Mouse (Mus musculus) R1 (cell line): ENCODE data around the gene Rras2.

ENCODE experiments used
- DNase-seq: peaks from one replicate; pipeline ENCODE4 v3.0.0-alpha.2; 2018; ENCODE audit warnings: low read depth, low spot score

Gene Rras2

GRCm38 (mm10) chr7:114028828-114029227 is 88.8 kb downstream of the Rras2 start:
- DNase-seq = no peak

- no peak for DNase-seq
These were observed 90.2 kb downstream of the Rras2 start for GRCm38 (mm10) chr7:114027406-114027805.

GRCm38 (mm10) chr7:114026923-114027322 is 90.7 kb downstream of the Rras2 start:
- DNase-seq = no peak

- DNase-seq = peak; percentile 69
These were observed 96.9 kb downstream of the Rras2 start for GRCm38 (mm10) chr7:114020704-114021093.

- no peak for DNase-seq
These were observed 97.4 kb downstream of the Rras2 start for GRCm38 (mm10) chr7:114020057-114020703.

GRCm38 (mm10) chr7:114018861-114019260 is 98.7 kb downstream of the Rras2 start:
- no peak for DNase-seq

DNA sequence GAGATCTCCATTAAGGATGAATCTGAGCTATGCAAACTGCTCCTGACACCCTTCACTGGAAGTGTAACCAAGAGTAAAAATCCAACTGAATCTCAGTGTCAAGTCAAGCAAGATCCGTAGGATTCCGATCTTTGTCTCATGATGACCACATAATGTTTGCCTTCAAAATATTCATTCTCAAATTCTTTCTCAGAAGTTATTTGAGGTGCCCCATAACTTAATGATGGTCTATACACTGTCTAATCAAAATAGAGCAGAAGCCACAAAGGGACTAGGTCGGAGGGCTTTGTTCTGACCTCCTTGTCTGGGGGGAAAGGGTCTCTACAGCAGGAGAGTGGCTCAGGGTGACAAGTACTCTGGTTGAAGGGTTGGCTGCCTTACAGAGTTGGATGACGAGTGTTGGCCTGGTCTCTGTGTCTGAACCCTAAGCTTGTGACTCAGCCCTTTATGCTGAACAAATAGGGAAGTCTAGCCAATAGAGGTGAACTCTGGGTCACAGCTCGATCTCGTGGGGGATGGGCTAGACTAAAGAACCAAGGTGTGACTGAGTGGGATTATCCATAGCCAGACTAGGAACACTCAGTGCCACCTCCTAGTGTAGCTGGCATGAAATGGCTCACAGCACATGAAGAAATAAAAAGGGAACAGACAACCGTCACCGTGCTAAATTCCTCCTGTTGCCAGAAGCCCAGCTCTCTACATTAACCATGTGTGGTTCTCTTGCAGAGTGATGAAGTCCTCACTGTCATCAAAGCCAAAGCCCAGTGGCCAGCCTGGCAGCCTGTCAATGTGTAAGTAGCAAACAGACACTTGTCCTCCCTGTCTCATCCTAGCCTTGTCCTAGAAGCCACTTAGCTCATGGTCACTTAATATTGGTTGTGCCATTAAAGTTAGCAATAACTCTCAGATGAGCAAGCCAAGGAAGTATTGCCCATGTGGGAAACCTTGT is 101.3 kb downstream of the Rras2 start:
- DNase-seq = no peak

GRCm38 (mm10) chr7:114011726-114012443 is 105.7 kb downstream of the Rras2 start:
- DNase-seq = no peak

DNA sequence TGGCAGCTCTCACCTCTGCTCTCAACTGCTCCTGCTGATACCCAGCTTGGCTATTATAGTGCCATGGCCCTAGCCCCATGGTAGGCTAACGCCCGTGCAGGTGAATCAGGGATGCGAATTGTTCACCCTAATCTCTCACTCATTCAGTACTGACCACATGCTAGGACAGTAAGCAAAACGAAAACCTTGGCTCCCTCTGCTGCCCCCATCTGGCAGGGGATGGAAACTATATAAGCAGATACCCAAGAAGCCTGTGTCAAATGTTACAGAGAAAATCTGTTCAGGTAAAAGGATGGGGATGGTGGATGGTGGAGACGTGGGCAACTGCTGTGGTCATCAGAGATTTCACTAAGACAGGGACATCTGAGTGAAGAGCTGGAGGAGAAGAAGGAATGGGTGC is 110.0 kb downstream of the Rras2 start:
- peak; percentile 41 for DNase-seq

DNA sequence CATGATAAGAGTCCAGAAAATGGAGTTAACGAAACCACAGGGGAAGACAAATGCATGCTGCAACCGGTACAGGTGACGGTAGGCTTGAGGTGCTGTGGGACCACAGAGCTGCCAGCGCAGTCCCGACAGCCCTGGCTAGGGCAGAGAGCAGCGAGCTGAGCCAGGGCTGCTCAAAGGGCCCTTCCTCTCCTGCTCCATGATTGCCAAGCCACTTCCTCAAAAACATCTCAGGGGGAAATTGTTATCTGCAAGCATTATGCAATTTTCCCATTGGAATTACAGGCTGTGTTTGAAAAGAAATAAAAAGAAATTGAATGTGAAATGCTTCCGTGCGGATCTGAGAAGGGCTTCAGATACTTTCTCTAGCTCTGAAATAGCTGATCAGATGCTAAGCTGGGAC is 111.1 kb downstream of the Rras2 start:
- DNase-seq = no peak

GRCm38 (mm10) chr7:114005499-114005898 is 112.1 kb downstream of the Rras2 start:
- DNase-seq = no peak

DNA sequence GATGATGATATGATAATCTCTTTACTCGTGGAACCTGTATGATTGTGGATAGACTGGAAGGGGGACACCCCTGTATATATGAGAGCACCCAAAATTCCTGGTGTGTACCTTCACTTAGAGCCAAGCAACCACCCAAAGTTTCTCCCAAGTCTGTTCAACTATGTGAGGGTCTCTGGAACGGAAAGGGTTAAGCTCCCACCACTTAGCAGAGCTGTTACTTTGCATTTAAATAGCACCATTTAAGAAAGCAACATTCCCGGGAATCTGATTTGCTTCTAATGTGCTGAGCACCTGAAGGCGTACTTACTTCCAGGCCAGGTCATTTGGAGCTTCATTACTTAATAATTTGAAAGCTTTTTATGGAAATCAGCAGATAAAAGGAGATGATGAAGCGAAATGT is 113.4 kb downstream of the Rras2 start:
- DNase-seq = peak; percentile 46

- no peak for DNase-seq
These were observed 119.8 kb downstream of the Rras2 start for GRCm38 (mm10) chr7:113997675-113998354.
